26 mouse cellular contexts compared by ENCODE assay signal in the genomic region with DNA sequence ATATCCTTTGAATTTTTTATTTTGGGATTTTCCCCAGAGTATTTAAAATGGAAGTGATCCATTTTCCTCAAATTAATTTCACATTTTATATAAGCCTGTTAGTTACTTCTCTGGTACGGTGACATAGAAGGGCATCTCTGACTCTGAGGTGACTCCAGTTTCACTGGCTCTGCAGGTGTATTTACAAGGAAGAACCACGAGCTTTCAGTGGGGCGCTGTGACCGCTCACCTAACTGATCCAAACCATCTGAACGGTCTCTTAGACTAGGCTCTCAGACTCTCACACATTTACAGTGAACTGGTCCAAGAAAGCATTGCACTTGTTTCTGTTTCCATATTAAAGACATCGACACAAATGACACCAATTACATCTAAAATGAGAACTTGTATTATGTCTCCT.
"Had no signal": no experiment of that assay in that cellular context is flagged by ENCODE, and none has a peak within 500 bp of the region (broad histone marks: within the 10 kb centered on the region; RNA-seq: fewer than 3 reads in every experiment).

No protein-coding gene starts in this region.

- DNase-seq: gastrocnemius, postnatal 14 days; gastrocnemius, postnatal 36 days; heart, adult 11 months; heart, adult 2 months; heart, postnatal 4 days; kidney, adult 11 months; kidney, adult 2 months; kidney, postnatal 10 days; kidney, postnatal 25 days; kidney, postnatal 4 days; liver; liver, embryonic 13.5 days had no signal

- H3K4me1 ChIP-seq: hindbrain, embryonic 10.5 days; hindbrain, embryonic 12.5 days; hindbrain, embryonic 15.5 days; limb, embryonic 12.5 days; liver, embryonic 13.5 days; liver, embryonic 15.5 days had no signal

- H3K9ac ChIP-seq: heart, embryonic 13.5 days; heart, embryonic 15.5 days; hindbrain, embryonic 12.5 days; hindbrain, embryonic 15.5 days; limb, embryonic 12.5 days; liver, embryonic 13.5 days; liver, embryonic 15.5 days had no signal

- H3K4me2 ChIP-seq: heart, embryonic 11.5 days; heart, embryonic 13.5 days; heart, embryonic 15.5 days; hindbrain, embryonic 12.5 days; hindbrain, embryonic 15.5 days; limb, embryonic 12.5 days; liver, embryonic 11.5 days; liver, embryonic 13.5 days; liver, embryonic 15.5 days had no signal

- H3K27ac ChIP-seq: heart, adult 2 months; heart, embryonic 13.5 days; heart, embryonic 15.5 days; hindbrain, embryonic 10.5 days; hindbrain, embryonic 12.5 days; hindbrain, embryonic 15.5 days; hindbrain, postnatal 0 days; layer of hippocampus, adult 2 months; left cerebral cortex, adult 2 months; limb, embryonic 10.5 days; limb, embryonic 12.5 days; liver, embryonic 13.5 days; liver, embryonic 15.5 days had no signal

- H3K36me3 ChIP-seq: heart, embryonic 13.5 days; heart, embryonic 15.5 days; hindbrain, embryonic 10.5 days; hindbrain, embryonic 12.5 days; hindbrain, embryonic 15.5 days; limb, embryonic 10.5 days; limb, embryonic 12.5 days; liver, embryonic 13.5 days; liver, embryonic 15.5 days had no signal

- H3K9me3 ChIP-seq: heart, embryonic 13.5 days; heart, embryonic 15.5 days; hindbrain, embryonic 10.5 days; hindbrain, embryonic 12.5 days; hindbrain, embryonic 15.5 days; limb, embryonic 10.5 days; limb, embryonic 12.5 days; liver, embryonic 13.5 days; liver, embryonic 15.5 days had no signal

- H3K4me3 ChIP-seq: heart, adult 2 months; heart, embryonic 13.5 days; heart, embryonic 15.5 days; hindbrain, embryonic 10.5 days; hindbrain, embryonic 12.5 days; hindbrain, embryonic 15.5 days; layer of hippocampus, adult 2 months; left cerebral cortex, adult 2 months; limb, embryonic 10.5 days; limb, embryonic 12.5 days; liver, embryonic 13.5 days; liver, embryonic 15.5 days had no signal

- H3K27me3 ChIP-seq: heart, embryonic 13.5 days; heart, embryonic 15.5 days; hindbrain, embryonic 12.5 days; hindbrain, embryonic 15.5 days; limb, embryonic 12.5 days; liver, embryonic 13.5 days; liver, embryonic 15.5 days had no signal

- ATAC-seq: hindbrain, postnatal 0 days; intestine, embryonic 16.5 days had no signal
